Mouse (Mus musculus): ENCODE data around the gene Coq9. TPM values are rescaled to one million over a fixed set of nuclear protein-coding genes. Genes with fewer than 3 reads are reported as not detected.
"Not testable (repeated sequence)": the region's sequence is repeated elsewhere in the genome, so short reads cannot be mapped to it uniquely, and the experiment has no call there.

The Coq9 gene
- polyA plus RNA-seq, 1 experiment = 44.0 TPM

- no peaks in the 10 kb centered on the region for H3K27me3 ChIP-seq (ENCODE audit: control insufficient read depth, insufficient read depth, insufficient read length)
- H3ac ChIP-seq (ENCODE audit: control insufficient read depth, insufficient read length, low read depth) = no peak overlapping the region
- no peaks in the 10 kb centered on the region for H3K79me2 ChIP-seq (ENCODE audit: control insufficient read depth, insufficient read depth)
- TF ChIP-seq USF1 (IDR thresholded peaks at IDR 0.05; ENCODE audit: low read depth) (no peak), CTCF (IDR thresholded peaks at IDR 0.05; ENCODE audit: control insufficient read depth, insufficient read depth, insufficient read length) (peak; percentile 15)
- H3K36me3 ChIP-seq (ENCODE audit: control insufficient read depth, insufficient read depth) = peaks cover 88% of the 10 kb centered on the region
- no peak overlapping the region for H3K4me3 ChIP-seq (ENCODE audit: insufficient read depth, poor library complexity, severe bottlenecking)
- H3K79me3 ChIP-seq (ENCODE audit: low read depth) = no peaks in the 10 kb centered on the region
Observed at GRCm38 (mm10) chr8:94822637-94823560, 15.2 kb upstream of the Coq9 start.

GRCm38 (mm10) chr8:94825170-94825569, 13.0 kb upstream of the Coq9 start:
- no peak for TF ChIP-seq FOSL1 (IDR thresholded peaks at IDR 0.05; ENCODE audit: insufficient read depth, low read length, poor library complexity, severe bottlenecking)
- Histone ChIP-seq H3K4me3 (ENCODE audit: insufficient read depth, poor library complexity, severe bottlenecking) (no peak overlapping the region), H3K27me3 (ENCODE audit: control insufficient read depth, insufficient read depth, insufficient read length) (no peaks in the 10 kb centered on the region), H3K36me3 (ENCODE audit: control insufficient read depth, insufficient read depth) (peaks cover 90% of the 10 kb centered on the region), H3K79me2 (ENCODE audit: control insufficient read depth, insufficient read depth) (peaks cover 8% of the 10 kb centered on the region), H3ac (ENCODE audit: control insufficient read depth, insufficient read length, low read depth) (no peak overlapping the region), H3K79me3 (ENCODE audit: low read depth) (peaks cover 4% of the 10 kb centered on the region)

GRCm38 (mm10) chr8:94826210-94826609, 11.9 kb upstream of the Coq9 start:
- H3K79me3 ChIP-seq (ENCODE audit: low read depth) = peaks cover 4% of the 10 kb centered on the region
- H3K27me3 ChIP-seq (ENCODE audit: control insufficient read depth, insufficient read depth, insufficient read length) = no peaks in the 10 kb centered on the region
- H3K36me3 ChIP-seq (ENCODE audit: control insufficient read depth, insufficient read depth) = peaks cover 83% of the 10 kb centered on the region
- TF ChIP-seq CTCF (IDR thresholded peaks at IDR 0.05; ENCODE audit: control insufficient read depth, insufficient read depth, insufficient read length) (no peak), FOSL1 (IDR thresholded peaks at IDR 0.05; ENCODE audit: insufficient read depth, low read length, poor library complexity, severe bottlenecking) (no peak), MAX (IDR thresholded peaks at IDR 0.05) (no peak), CEBPB (IDR thresholded peaks at IDR 0.05; ENCODE audit: low read depth) (no peak), MYOD1 (IDR thresholded peaks at IDR 0.05; ENCODE audit: control insufficient read depth, insufficient read length, low read depth) (no peak), MYOG (IDR thresholded peaks at IDR 0.05; ENCODE audit: control insufficient read depth, extremely low read depth, insufficient read length) (no peak), USF1 (IDR thresholded peaks at IDR 0.05; ENCODE audit: low read depth) (no peak)
- H3ac ChIP-seq (ENCODE audit: control insufficient read depth, insufficient read length, low read depth) = no peak overlapping the region
- no peak overlapping the region for H3K4me3 ChIP-seq (ENCODE audit: insufficient read depth, poor library complexity, severe bottlenecking)
- peaks cover 18% of the 10 kb centered on the region for H3K79me2 ChIP-seq (ENCODE audit: control insufficient read depth, insufficient read depth)

- no peaks in the 10 kb centered on the region for H3K27me3 ChIP-seq (ENCODE audit: control insufficient read depth, insufficient read depth, insufficient read length)
- no peak overlapping the region for H3K4me3 ChIP-seq (ENCODE audit: insufficient read depth, poor library complexity, severe bottlenecking)
- no peak for TF ChIP-seq USF1 (IDR thresholded peaks at IDR 0.05; ENCODE audit: low read depth)
- peaks cover 82% of the 10 kb centered on the region for H3K36me3 ChIP-seq (ENCODE audit: control insufficient read depth, insufficient read depth)
- H3K79me3 ChIP-seq (ENCODE audit: low read depth) = peaks cover 21% of the 10 kb centered on the region
- peaks cover 38% of the 10 kb centered on the region for H3K79me2 ChIP-seq (ENCODE audit: control insufficient read depth, insufficient read depth)
- no peak overlapping the region for H3ac ChIP-seq (ENCODE audit: control insufficient read depth, insufficient read length, low read depth)
Observed at GRCm38 (mm10) chr8:94828284-94828683, 9.8 kb upstream of the Coq9 start.

- H3K27me3 ChIP-seq (ENCODE audit: control insufficient read depth, insufficient read depth, insufficient read length); H3K4me3 ChIP-seq (ENCODE audit: insufficient read depth, poor library complexity, severe bottlenecking); H3ac ChIP-seq (ENCODE audit: control insufficient read depth, insufficient read length, low read depth): not testable (repeated sequence)
- H3K79me3 ChIP-seq (ENCODE audit: low read depth) = peaks cover 50% of the 10 kb centered on the region
- H3K36me3 ChIP-seq (ENCODE audit: control insufficient read depth, insufficient read depth) = peaks cover 32% of the 10 kb centered on the region
- H3K79me2 ChIP-seq (ENCODE audit: control insufficient read depth, insufficient read depth) = peaks cover 79% of the 10 kb centered on the region
Observed at GRCm38 (mm10) chr8:94833901-94834405, 4.2 kb upstream of the Coq9 start.

GRCm38 (mm10) chr8:94835751-94836150, 2.4 kb upstream of the Coq9 start:
- not testable (repeated sequence) for H3K27me3 ChIP-seq (ENCODE audit: control insufficient read depth, insufficient read depth, insufficient read length); H3K4me3 ChIP-seq (ENCODE audit: insufficient read depth, poor library complexity, severe bottlenecking); H3ac ChIP-seq (ENCODE audit: control insufficient read depth, insufficient read length, low read depth)
- H3K36me3 ChIP-seq (ENCODE audit: control insufficient read depth, insufficient read depth) = peaks cover 21% of the 10 kb centered on the region
- H3K79me3 ChIP-seq (ENCODE audit: low read depth) = peaks cover 50% of the 10 kb centered on the region
- peaks cover 76% of the 10 kb centered on the region for H3K79me2 ChIP-seq (ENCODE audit: control insufficient read depth, insufficient read depth)

Measured in C2C12 (cell line).